Mouse (Mus musculus): ENCODE measurements around the gene Dgat2. TPM values are rescaled to one million over a fixed set of nuclear protein-coding genes. Genes with fewer than 3 reads are reported as not detected.

Dgat2 gene
- polyA plus RNA-seq, 1 experiment = 2.1 TPM

GRCm38 (mm10) chr7:99225421-99225820 is 42.9 kb upstream of the Dgat2 start:
- no peak overlapping the region for H3K9ac ChIP-seq (ENCODE audit: low read depth, poor library complexity, severe bottlenecking)
- H3K27ac ChIP-seq (ENCODE audit: insufficient read depth, low read length) = no peak overlapping the region
- H3K9me3 ChIP-seq (replicated peaks; ENCODE audit: control insufficient read depth, insufficient read depth, low read length, poor library complexity, severe bottlenecking) = no peaks in the 10 kb centered on the region
- no peaks in the 10 kb centered on the region for H3K36me3 ChIP-seq (ENCODE audit: control insufficient read depth, insufficient read depth, low read length, poor library complexity, severe bottlenecking)
- H3K4me3 ChIP-seq (ENCODE audit: low read depth, low read length) = no peak overlapping the region
- no peaks in the 10 kb centered on the region for H3K27me3 ChIP-seq (ENCODE audit: control insufficient read depth, insufficient read depth, low read length, poor library complexity, severe bottlenecking)
- TF ChIP-seq POLR2A (IDR thresholded peaks at IDR 0.05; ENCODE audit: insufficient read depth, low read length) (no peak), CTCF (IDR thresholded peaks at IDR 0.05; ENCODE audit: low read depth, low read length) (no peak), EP300 (IDR thresholded peaks at IDR 0.05; ENCODE audit: insufficient read depth, low read depth, low read length) (no peak)
- H3K4me1 ChIP-seq (ENCODE audit: control insufficient read depth, insufficient read depth, low read length) = no peaks in the 10 kb centered on the region

GRCm38 (mm10) chr7:99224648-99225190 is 42.2 kb upstream of the Dgat2 start:
- Histone ChIP-seq H3K36me3 (ENCODE audit: control insufficient read depth, insufficient read depth, low read length, poor library complexity, severe bottlenecking) (no peaks in the 10 kb centered on the region), H3K9ac (ENCODE audit: low read depth, poor library complexity, severe bottlenecking) (no peak overlapping the region), H3K27ac (ENCODE audit: insufficient read depth, low read length) (no peak overlapping the region)

GRCm38 (mm10) chr7:99224225-99224624 is 41.7 kb upstream of the Dgat2 start:
- Histone ChIP-seq H3K27me3 (ENCODE audit: control insufficient read depth, insufficient read depth, low read length, poor library complexity, severe bottlenecking) (no peaks in the 10 kb centered on the region), H3K36me3 (ENCODE audit: control insufficient read depth, insufficient read depth, low read length, poor library complexity, severe bottlenecking) (no peaks in the 10 kb centered on the region), H3K9ac (ENCODE audit: low read depth, poor library complexity, severe bottlenecking) (no peak overlapping the region), H3K27ac (ENCODE audit: insufficient read depth, low read length) (no peak overlapping the region), H3K4me1 (ENCODE audit: control insufficient read depth, insufficient read depth, low read length) (no peaks in the 10 kb centered on the region), H3K9me3 (replicated peaks; ENCODE audit: control insufficient read depth, insufficient read depth, low read length, poor library complexity, severe bottlenecking) (no peaks in the 10 kb centered on the region), H3K4me3 (ENCODE audit: low read depth, low read length) (no peak overlapping the region)
- peak; percentile 50 for TF ChIP-seq CTCF (IDR thresholded peaks at IDR 0.05; ENCODE audit: low read depth, low read length)
- TF ChIP-seq EP300 (IDR thresholded peaks at IDR 0.05; ENCODE audit: insufficient read depth, low read depth, low read length) = no peak
- TF ChIP-seq POLR2A (IDR thresholded peaks at IDR 0.05; ENCODE audit: insufficient read depth, low read length) = no peak

More at GRCm38 (mm10) chr7:99224648-99225190, 42.2 kb upstream of the Dgat2 start:
- no peaks in the 10 kb centered on the region for H3K9me3 ChIP-seq (replicated peaks; ENCODE audit: control insufficient read depth, insufficient read depth, low read length, poor library complexity, severe bottlenecking)
- TF ChIP-seq POLR2A (IDR thresholded peaks at IDR 0.05; ENCODE audit: insufficient read depth, low read length) = no peak
- H3K27me3 ChIP-seq (ENCODE audit: control insufficient read depth, insufficient read depth, low read length, poor library complexity, severe bottlenecking) = no peaks in the 10 kb centered on the region
- H3K4me3 ChIP-seq (ENCODE audit: low read depth, low read length) = no peak overlapping the region
- no peaks in the 10 kb centered on the region for H3K4me1 ChIP-seq (ENCODE audit: control insufficient read depth, insufficient read depth, low read length)

DNA sequence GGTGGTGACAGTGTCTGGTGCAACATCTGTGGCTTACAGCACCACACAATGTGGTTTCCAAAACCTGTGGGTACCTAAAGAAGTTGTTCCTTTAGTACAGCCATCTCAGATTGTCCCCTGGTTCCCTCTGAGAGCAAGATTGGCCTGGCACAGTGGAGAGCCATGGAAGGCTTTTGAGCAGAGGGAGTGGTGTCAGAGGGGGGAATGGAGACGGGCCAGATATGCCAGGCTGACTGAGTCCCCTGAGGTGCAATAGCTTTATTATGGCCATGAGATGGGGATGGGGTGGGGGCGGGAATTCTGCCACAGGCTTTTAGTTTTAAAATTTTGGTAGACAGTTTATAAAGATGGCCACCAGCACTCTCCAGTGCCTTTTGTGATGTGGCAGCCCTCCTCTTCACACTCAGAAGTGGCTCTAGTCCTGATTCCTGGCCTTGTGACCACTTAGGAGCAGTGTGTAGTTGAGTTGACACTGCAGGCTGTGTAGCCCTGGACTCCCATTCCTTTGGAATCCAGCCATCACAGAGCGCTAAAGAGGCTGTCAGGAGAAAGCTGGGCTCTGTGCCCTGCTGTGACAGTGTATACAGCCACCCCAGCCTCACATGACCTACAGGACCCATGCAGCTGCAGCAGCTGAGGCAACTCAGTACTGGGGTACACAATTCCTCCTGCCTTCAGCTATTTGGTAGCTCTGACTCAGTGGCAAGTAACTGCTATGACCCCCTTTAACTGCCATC is 35.0 kb upstream of the Dgat2 start:
- H3K36me3 ChIP-seq (ENCODE audit: control insufficient read depth, insufficient read depth, low read length, poor library complexity, severe bottlenecking) = no peaks in the 10 kb centered on the region
- H3K4me3 ChIP-seq (ENCODE audit: low read depth, low read length) = no peak overlapping the region
- no peaks in the 10 kb centered on the region for H3K27me3 ChIP-seq (ENCODE audit: control insufficient read depth, insufficient read depth, low read length, poor library complexity, severe bottlenecking)
- no peaks in the 10 kb centered on the region for H3K9me3 ChIP-seq (replicated peaks; ENCODE audit: control insufficient read depth, insufficient read depth, low read length, poor library complexity, severe bottlenecking)
- no peak overlapping the region for H3K27ac ChIP-seq (ENCODE audit: insufficient read depth, low read length)
- no peak overlapping the region for H3K9ac ChIP-seq (ENCODE audit: low read depth, poor library complexity, severe bottlenecking)
- TF ChIP-seq EP300 (IDR thresholded peaks at IDR 0.05; ENCODE audit: insufficient read depth, low read depth, low read length) = no peak
- TF ChIP-seq POLR2A (IDR thresholded peaks at IDR 0.05; ENCODE audit: insufficient read depth, low read length) = no peak
- TF ChIP-seq CTCF (IDR thresholded peaks at IDR 0.05; ENCODE audit: low read depth, low read length) = no peak
- no peaks in the 10 kb centered on the region for H3K4me1 ChIP-seq (ENCODE audit: control insufficient read depth, insufficient read depth, low read length)

GRCm38 (mm10) chr7:99215347-99215855 is 32.9 kb upstream of the Dgat2 start:
- no peaks in the 10 kb centered on the region for H3K27me3 ChIP-seq (ENCODE audit: control insufficient read depth, insufficient read depth, low read length, poor library complexity, severe bottlenecking)
- H3K9me3 ChIP-seq (replicated peaks; ENCODE audit: control insufficient read depth, insufficient read depth, low read length, poor library complexity, severe bottlenecking) = no peaks in the 10 kb centered on the region
- TF ChIP-seq EP300 (IDR thresholded peaks at IDR 0.05; ENCODE audit: insufficient read depth, low read depth, low read length) = no peak
- H3K36me3 ChIP-seq (ENCODE audit: control insufficient read depth, insufficient read depth, low read length, poor library complexity, severe bottlenecking) = no peaks in the 10 kb centered on the region
- no peaks in the 10 kb centered on the region for H3K4me1 ChIP-seq (ENCODE audit: control insufficient read depth, insufficient read depth, low read length)
- no peak overlapping the region for H3K9ac ChIP-seq (ENCODE audit: low read depth, poor library complexity, severe bottlenecking)
- no peak overlapping the region for H3K4me3 ChIP-seq (ENCODE audit: low read depth, low read length)
- H3K27ac ChIP-seq (ENCODE audit: insufficient read depth, low read length) = no peak overlapping the region

DNA sequence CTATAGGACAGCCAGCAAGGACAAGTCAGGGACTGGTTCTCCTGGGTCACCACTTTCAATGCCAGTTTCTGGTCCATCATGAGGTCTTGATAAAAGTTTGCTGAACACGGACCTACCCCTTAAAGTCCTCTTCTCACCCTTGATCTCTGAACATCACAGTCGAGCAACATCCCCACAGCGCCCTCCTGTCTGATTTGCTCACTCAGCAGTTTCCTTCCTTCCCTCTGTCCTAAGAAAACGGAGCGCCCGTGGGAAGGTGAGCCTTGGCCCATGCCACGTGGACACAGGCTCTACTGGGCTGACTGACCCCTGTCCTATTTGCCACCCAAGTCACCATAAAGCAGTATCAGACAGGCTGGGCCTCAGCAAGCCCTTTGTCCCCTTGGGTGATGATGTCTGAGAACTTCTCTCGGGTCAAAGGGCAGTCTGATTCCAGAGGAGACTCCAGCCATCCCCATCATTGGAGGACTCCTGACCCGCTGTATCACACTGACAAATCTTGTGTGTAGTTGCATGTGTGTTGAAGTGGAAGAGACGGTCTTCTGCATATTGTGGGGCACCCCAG is 32.2 kb upstream of the Dgat2 start:
- no peak overlapping the region for H3K27ac ChIP-seq (ENCODE audit: insufficient read depth, low read length)
- H3K4me1 ChIP-seq (ENCODE audit: control insufficient read depth, insufficient read depth, low read length) = no peaks in the 10 kb centered on the region
- no peak overlapping the region for H3K4me3 ChIP-seq (ENCODE audit: low read depth, low read length)
- H3K36me3 ChIP-seq (ENCODE audit: control insufficient read depth, insufficient read depth, low read length, poor library complexity, severe bottlenecking) = no peaks in the 10 kb centered on the region
- TF ChIP-seq CTCF (IDR thresholded peaks at IDR 0.05; ENCODE audit: low read depth, low read length) = no peak
- no peak for TF ChIP-seq EP300 (IDR thresholded peaks at IDR 0.05; ENCODE audit: insufficient read depth, low read depth, low read length)
- no peak for TF ChIP-seq POLR2A (IDR thresholded peaks at IDR 0.05; ENCODE audit: insufficient read depth, low read length)
- no peak overlapping the region for H3K9ac ChIP-seq (ENCODE audit: low read depth, poor library complexity, severe bottlenecking)
- H3K9me3 ChIP-seq (replicated peaks; ENCODE audit: control insufficient read depth, insufficient read depth, low read length, poor library complexity, severe bottlenecking) = no peaks in the 10 kb centered on the region
- H3K27me3 ChIP-seq (ENCODE audit: control insufficient read depth, insufficient read depth, low read length, poor library complexity, severe bottlenecking) = no peaks in the 10 kb centered on the region

All from ES-Bruce4 (cell line).